Mouse (Mus musculus): ENCODE measurements around the gene Olfr237-ps1. TPM values are rescaled to one million over a fixed set of nuclear protein-coding genes. Genes with fewer than 3 reads are reported as not detected.

Gene Olfr237-ps1
- polyA plus RNA-seq, 1 experiment from 2014 or later = not detected

Other genes starting within 250 kb of the Olfr237-ps1 start
- gene Olfr447, start 237.7 kb upstream of the Olfr237-ps1 start, polyA plus RNA-seq (2018) = not detected in 3 replicates
- gene Olfr446, start 225.2 kb upstream of the Olfr237-ps1 start, polyA plus RNA-seq (2018) = not detected in 3 replicates
- not detected in 3 replicates for gene Olfr444, start 197.5 kb upstream of the Olfr237-ps1 start, polyA plus RNA-seq (2018)
- not detected in 3 replicates for gene Olfr441, start 40.2 kb upstream of the Olfr237-ps1 start, polyA plus RNA-seq (2018)
- gene Olfr437, start 16.7 kb downstream of the Olfr237-ps1 start, polyA plus RNA-seq (2018) = not detected in 3 replicates
- gene Olfr13, start 25.6 kb downstream of the Olfr237-ps1 start, polyA plus RNA-seq (2018) = not detected in 3 replicates
- gene Olfr435, start 50.6 kb downstream of the Olfr237-ps1 start, polyA plus RNA-seq (2018) = not detected in 3 replicates
- not detected in 3 replicates for gene Olfr434, start 66.5 kb downstream of the Olfr237-ps1 start, polyA plus RNA-seq (2018)
- not detected in 3 replicates for gene Olfr47, start 85.0 kb downstream of the Olfr237-ps1 start, polyA plus RNA-seq (2018)
- gene Arhgef5, start 119.0 kb downstream of the Olfr237-ps1 start, polyA plus RNA-seq (2018) = 0.04 to 0.11 TPM (median 0.11 TPM) in 3 replicates
- not detected in 3 replicates for gene Nobox, start 163.0 kb downstream of the Olfr237-ps1 start, polyA plus RNA-seq (2018)

Measured in macrophage (primary cell).